ENCODE assay signal across 13 mouse cellular contexts in genomic region chr17:85624981-85625940, GRCm38 (mm10). TPM values are rescaled to one million over a fixed set of nuclear protein-coding genes. Genes with fewer than 3 reads are reported as not detected.
DNase-seq lines count a peak whose midpoint lies in the region; ATAC-seq lines count a peak whose summit lies in the region.
"Had no signal": no experiment of that assay in that cellular context is flagged by ENCODE, and none has a peak within 500 bp of the region (broad histone marks: within the 10 kb centered on the region; RNA-seq: fewer than 3 reads in every experiment).

No protein-coding gene starts in this region.

- no peak for ATAC-seq in neural tube, embryonic 15.5 days (ENCODE audit: low FRiP score)
- ATAC-seq in embryonic facial prominence, embryonic 15.5 days (ENCODE audit: insufficient number of reproducible peaks, low FRiP score, low TSS enrichment, low read depth), result no peak
- ATAC-seq in cerebellum, adult (ENCODE audit: insufficient number of reproducible peaks, low FRiP score, low TSS enrichment), result no peak
- ATAC-seq in granulocyte monocyte progenitor cell, adult 5-6 weeks (replicated peaks; ENCODE audit: poor library complexity, severe bottlenecking), result no peak

- H3K27ac ChIP-seq in neural tube, embryonic 15.5 days (replicated peaks), result no peak overlapping the region
- H3K27ac ChIP-seq in embryonic facial prominence, embryonic 15.5 days (replicated peaks), result no peak overlapping the region
- no peak overlapping the region for H3K27ac ChIP-seq in midbrain, embryonic 10.5 days (replicated peaks)
- H3K27ac ChIP-seq: limb, embryonic 12.5 days had no signal

- H3K4me2 ChIP-seq in neural tube, embryonic 15.5 days, result no peak overlapping the region
- H3K4me2 ChIP-seq in embryonic facial prominence, embryonic 15.5 days (replicated peaks), result no peak overlapping the region
- H3K4me2 ChIP-seq: limb, embryonic 12.5 days had no signal

- H3K36me3 ChIP-seq in neural tube, embryonic 15.5 days, result no peaks in the 10 kb centered on the region
- no peaks in the 10 kb centered on the region for H3K36me3 ChIP-seq in embryonic facial prominence, embryonic 15.5 days
- no peaks in the 10 kb centered on the region for H3K36me3 ChIP-seq in midbrain, embryonic 10.5 days
- H3K36me3 ChIP-seq: limb, embryonic 12.5 days had no signal

- peaks cover 15% of the 10 kb centered on the region for H3K4me1 ChIP-seq in neural tube, embryonic 15.5 days
- H3K4me1 ChIP-seq in embryonic facial prominence, embryonic 15.5 days, result peaks cover 24% of the 10 kb centered on the region
- peaks cover 71% of the 10 kb centered on the region for H3K4me1 ChIP-seq in midbrain, embryonic 10.5 days

- no peak overlapping the region for H3K9ac ChIP-seq in neural tube, embryonic 15.5 days (replicated peaks)
- no peak overlapping the region for H3K9ac ChIP-seq in embryonic facial prominence, embryonic 15.5 days
- H3K9ac ChIP-seq: limb, embryonic 12.5 days had no signal

- 2% methylated on average over 26 of the region's 26 CpGs for WGBS in neural tube, embryonic 15.5 days
- WGBS in embryonic facial prominence, embryonic 15.5 days, result 8% methylated on average over 26 of the region's 26 CpGs
- 1% methylated on average over 26 of the region's 26 CpGs for WGBS in midbrain, embryonic 10.5 days

- H3K27me3 ChIP-seq in neural tube, embryonic 15.5 days (replicated peaks), result peaks cover 91% of the 10 kb centered on the region
- peaks cover 94% of the 10 kb centered on the region for H3K27me3 ChIP-seq in embryonic facial prominence, embryonic 15.5 days
- H3K27me3 ChIP-seq in midbrain, embryonic 10.5 days (ENCODE audit: low read depth, poor library complexity, severe bottlenecking), result peaks cover 100% of the 10 kb centered on the region

- no peaks in the 10 kb centered on the region for H3K9me3 ChIP-seq in neural tube, embryonic 15.5 days (replicated peaks)
- H3K9me3 ChIP-seq in embryonic facial prominence, embryonic 15.5 days (replicated peaks), result no peaks in the 10 kb centered on the region
- H3K9me3 ChIP-seq in midbrain, embryonic 10.5 days (replicated peaks), result no peaks in the 10 kb centered on the region
- H3K9me3 ChIP-seq: limb, embryonic 12.5 days had no signal

- H3K4me3 ChIP-seq in neural tube, embryonic 15.5 days (replicated peaks), result no peak overlapping the region
- peak overlapping the region; percentile 11 for H3K4me3 ChIP-seq in embryonic facial prominence, embryonic 15.5 days (replicated peaks)
- peak overlapping the region; percentile 56 for H3K4me3 ChIP-seq in midbrain, embryonic 10.5 days
- H3K4me3 ChIP-seq: limb, embryonic 12.5 days had no signal

- DNase-seq in neural tube, embryonic 10.5 days (ENCODE audit: extremely low spot score, low spot score), result peak; percentile 70
- DNase-seq in midbrain, embryonic 10.5 days (ENCODE audit: low spot score), result peak; percentile 63
- no peak for DNase-seq in layer of hippocampus, adult 18-20 months (ENCODE audit: low spot score in 2 of 2)
- DNase-seq: kidney, adult 2 months; lung, adult 2 months had no signal

RNA-seq across cellular contexts. Expression of gene Six3, which starts 11.9 kb away (rescaled TPM):
- polyA plus RNA-seq in neural tube, embryonic 15.5 days (2015; fragmentation: Nextera tagmentation; extraction: Ambion mirVana), result not detected in 2 replicates
- 6.0 and 6.6 TPM in 2 replicates for polyA plus RNA-seq in embryonic facial prominence, embryonic 15.5 days (2015; fragmentation: Nextera tagmentation; extraction: Ambion mirVana)
- 4.0 and 7.9 TPM in 2 replicates for polyA plus RNA-seq in midbrain, embryonic 10.5 days (2016; fragmentation: Nextera tagmentation; extraction: Ambion mirVana)
- under 1 TPM; 0.28 to 0.30 TPM for total RNA-seq in layer of hippocampus, adult 18-20 months (2021)
- total RNA-seq in granulocyte monocyte progenitor cell, adult 5-6 weeks (2014; fragmentation: Nextera tagmentation), result not detected in 2 replicates
- not detected in 2 replicates for total RNA-seq in granulocyte monocyte progenitor cell, adult 5-6 weeks (2017)
- total RNA-seq: heart, postnatal 14 days had no signal
- polyA plus RNA-seq: gonadal fat pad, adult 2 months; kidney, adult 2 months; limb, embryonic 12.5 days; lung, adult 2 months; testis, adult 2 months had no signal

Comparison
In these comparisons a context has a peak if more than half of its experiments do, and no peak if none do; other contexts are left out.
1. DNase-seq: peak in neural tube, embryonic 10.5 days (single experiment) and midbrain, embryonic 10.5 days (single experiment); none in layer of hippocampus, adult 18-20 months (0 of 2).